In the genomic region with DNA sequence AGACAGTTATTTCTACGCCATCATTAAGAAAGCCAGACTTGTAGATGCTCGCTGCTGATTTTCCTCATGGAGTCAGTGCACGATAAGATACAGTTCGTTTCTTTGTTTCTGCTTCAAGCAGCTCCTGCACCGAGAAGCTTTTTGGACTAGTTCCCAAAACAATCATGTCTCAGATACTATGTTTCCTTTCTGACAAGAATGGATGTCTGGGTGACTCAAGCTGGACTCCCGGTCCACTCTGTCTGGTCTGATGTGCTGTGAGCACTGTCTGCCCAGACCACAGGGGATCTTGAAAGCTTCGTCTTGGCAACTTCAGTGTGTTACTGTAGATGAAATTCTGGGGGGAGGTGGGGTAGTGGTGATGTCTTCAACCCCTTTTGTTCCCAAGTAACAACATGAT, we compare ENCODE assay signal across 15 mouse cellular contexts.
DNase-seq lines count a peak whose midpoint lies in the region; ATAC-seq and TF ChIP-seq lines count a peak whose summit lies in the region.
"Had no signal": no experiment of that assay in that cellular context is flagged by ENCODE, and none has a peak within 500 bp of the region (broad histone marks: within the 10 kb centered on the region; RNA-seq: fewer than 3 reads in every experiment).

No protein-coding gene starts in this region.

- no peaks in the 10 kb centered on the region for H3K36me3 ChIP-seq in stomach, postnatal 0 days (ENCODE audit: control insufficient read depth, insufficient read depth, low read length)
- no peaks in the 10 kb centered on the region for H3K36me3 ChIP-seq in limb, embryonic 10.5 days
- H3K36me3 ChIP-seq: limb, embryonic 15.5 days; neural tube, embryonic 12.5 days had no signal

- H3K27ac ChIP-seq in layer of hippocampus, adult 2 months = peak overlapping the region; percentile 32; the same call in 1 of the 2 replicates
- no peak overlapping the region for H3K27ac ChIP-seq in stomach, postnatal 0 days (replicated peaks)
- no peak overlapping the region for H3K27ac ChIP-seq in limb, embryonic 10.5 days
- H3K27ac ChIP-seq: heart, adult 2 months; limb, embryonic 15.5 days; neural tube, embryonic 12.5 days had no signal

- peak; percentile 2 for DNase-seq in adrenal gland, adult 8-10 months
- no peak for DNase-seq in adrenal gland, adult 18-20 months (ENCODE audit: low spot score in 2 of 2)
- no peak for DNase-seq in layer of hippocampus, adult 2 months (ENCODE audit: low spot score in 2 of 2)
- DNase-seq in layer of hippocampus, adult 8-10 months (ENCODE audit: low spot score in 2 of 2) = no peak
- peak; percentile 22 for DNase-seq in testis, postnatal 14 days (ENCODE audit: low spot score)
- DNase-seq in testis, postnatal 10 days (ENCODE audit: low spot score) = no peak
- no peak for DNase-seq in stomach, postnatal 0 days (ENCODE audit: low spot score)
- DNase-seq in limb, embryonic 10.5 days (ENCODE audit: low spot score) = no peak
- DNase-seq: cerebellum, postnatal 25 days; heart, adult 2 months had no signal

- no peak for TF ChIP-seq EP300 in stomach, postnatal 0 days (optimal IDR thresholded peaks at IDR 0.05)

- H3K4me3 ChIP-seq in layer of hippocampus, adult 2 months = no peak overlapping the region
- H3K4me3 ChIP-seq in stomach, postnatal 0 days (ENCODE audit: low read depth, low read length) = no peak overlapping the region
- no peak overlapping the region for H3K4me3 ChIP-seq in limb, embryonic 10.5 days
- H3K4me3 ChIP-seq: heart, adult 2 months; limb, embryonic 15.5 days; neural tube, embryonic 12.5 days had no signal

- no peaks in the 10 kb centered on the region for H3K27me3 ChIP-seq in stomach, postnatal 0 days (ENCODE audit: control insufficient read depth, insufficient read depth, low read length)
- H3K27me3 ChIP-seq in limb, embryonic 10.5 days (ENCODE audit: low read depth, poor library complexity, severe bottlenecking) = no peaks in the 10 kb centered on the region
- H3K27me3 ChIP-seq: limb, embryonic 15.5 days; neural tube, embryonic 12.5 days; Patski had no signal

- H3K9me3 ChIP-seq in stomach, postnatal 0 days (ENCODE audit: control insufficient read depth, low read length) = no peaks in the 10 kb centered on the region
- H3K9me3 ChIP-seq in limb, embryonic 10.5 days (replicated peaks) = no peaks in the 10 kb centered on the region
- H3K9me3 ChIP-seq: limb, embryonic 15.5 days; neural tube, embryonic 12.5 days had no signal

- no peak overlapping the region for H3K9ac ChIP-seq in stomach, postnatal 0 days (ENCODE audit: low read length)
- H3K9ac ChIP-seq: limb, embryonic 15.5 days; neural tube, embryonic 12.5 days had no signal

- H3K4me2 ChIP-seq in stomach, postnatal 0 days (replicated peaks; ENCODE audit: low read depth) = no peak overlapping the region
- H3K4me2 ChIP-seq: limb, embryonic 15.5 days; neural tube, embryonic 12.5 days had no signal

- 43% methylated on average over 7 of the region's 7 CpGs for WGBS in stomach, postnatal 0 days
- 93% methylated on average over 7 of the region's 7 CpGs for WGBS in limb, embryonic 10.5 days

- TF ChIP-seq CTCF in layer of hippocampus, adult 2 months (conservative IDR thresholded peaks at IDR 0.05) = peak; percentile 20
- TF ChIP-seq CTCF in stomach, postnatal 0 days (IDR thresholded peaks at IDR 0.05; ENCODE audit: low read depth) = 0 out of 2 replicates have a peak, but pooled peaks have one; percentile 3

- no peak for ATAC-seq in stomach, postnatal 0 days (ENCODE audit: low FRiP score, low TSS enrichment)
- ATAC-seq: activated CD4-positive, CD25-positive, alpha-beta regulatory T cell, adult 4 months; forebrain, embryonic 14.5 days; Patski had no signal

- no peaks in the 10 kb centered on the region for H3K4me1 ChIP-seq in stomach, postnatal 0 days (replicated peaks; ENCODE audit: control insufficient read depth, insufficient read depth)
- peaks cover 3% of the 10 kb centered on the region; the same call in 1 of the 2 replicates for H3K4me1 ChIP-seq in limb, embryonic 10.5 days
- H3K4me1 ChIP-seq: limb, embryonic 15.5 days; neural tube, embryonic 12.5 days had no signal

Comparison
In these comparisons a context has a peak if more than half of its experiments do, and no peak if none do; other contexts are left out.
1. DNase-seq: peak in adrenal gland, adult 8-10 months (single experiment) and testis, postnatal 14 days (single experiment); none in adrenal gland, adult 18-20 months (0 of 2), layer of hippocampus, adult 2 months (0 of 2), layer of hippocampus, adult 8-10 months (0 of 2), testis, postnatal 10 days (single experiment), stomach, postnatal 0 days (single experiment) and limb, embryonic 10.5 days (single experiment).